Mouse (Mus musculus) olfactory bulb, adult 2 months (tissue): ENCODE results near the gene Mast1.

ENCODE experiments used
- CTCF ChIP-seq: fragments of 200-500 bp; IDR thresholded peaks from 2 replicates; pipeline ENCODE4 v1.5.1; 2012; ENCODE audit warnings: low read depth, mild to moderate bottlenecking, low read length, moderate library complexity; ENCODE audit not compliant: insufficient read depth
- POLR2A ChIP-seq: fragments of 200-500 bp; IDR thresholded peaks from 2 replicates; pipeline ENCODE4 v1.6.1; 2012; ENCODE audit warnings: mild to moderate bottlenecking, low read depth, low read length, moderate library complexity; ENCODE audit not compliant: insufficient read depth

GRCm38 (mm10) chr8:84968650-84969049, 31.5 kb upstream of the Mast1 start:
- TF ChIP-seq POLR2A = no peak
- TF ChIP-seq CTCF = no peak
